Mouse (Mus musculus): ENCODE results near the gene Slc6a13. TPM values are rescaled to one million over a fixed set of nuclear protein-coding genes. Genes with fewer than 3 reads are reported as not detected.
A peak's percentile ranks its signal among the peaks of the same experiment; 100 is the strongest.

Gene Slc6a13
- total RNA-seq, 2 experiments from 2014 or later = 1.2 to 2.0 TPM

DNA sequence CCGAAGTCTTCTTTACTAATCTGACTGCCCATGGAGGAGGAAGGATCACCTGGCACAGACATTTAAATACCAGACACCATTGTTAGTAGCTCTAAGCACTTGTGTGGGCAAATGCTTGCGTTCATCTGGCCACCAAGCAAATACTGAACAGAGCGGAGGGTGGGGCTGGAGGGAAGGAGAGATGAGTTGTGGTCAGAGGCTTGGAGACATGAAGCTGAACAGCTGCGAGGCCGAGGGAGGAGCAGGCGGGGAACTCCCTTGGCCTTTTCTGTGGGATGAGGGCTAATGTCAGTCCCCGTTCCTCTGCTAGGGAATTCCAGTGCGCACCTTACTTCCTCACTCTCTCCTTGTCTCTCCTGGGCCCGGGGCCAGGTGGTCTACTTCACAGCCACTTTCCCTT is 25.7 kb downstream of the Slc6a13 start:
- intact Hi-C loops (cut with DNase I) = loop anchor here (2.0 kb wide), 1 partner anchor 53 kb away; no protein-coding TSS in a partner anchor
- peak; percentile 29 to 40 for DNase-seq

DNA sequence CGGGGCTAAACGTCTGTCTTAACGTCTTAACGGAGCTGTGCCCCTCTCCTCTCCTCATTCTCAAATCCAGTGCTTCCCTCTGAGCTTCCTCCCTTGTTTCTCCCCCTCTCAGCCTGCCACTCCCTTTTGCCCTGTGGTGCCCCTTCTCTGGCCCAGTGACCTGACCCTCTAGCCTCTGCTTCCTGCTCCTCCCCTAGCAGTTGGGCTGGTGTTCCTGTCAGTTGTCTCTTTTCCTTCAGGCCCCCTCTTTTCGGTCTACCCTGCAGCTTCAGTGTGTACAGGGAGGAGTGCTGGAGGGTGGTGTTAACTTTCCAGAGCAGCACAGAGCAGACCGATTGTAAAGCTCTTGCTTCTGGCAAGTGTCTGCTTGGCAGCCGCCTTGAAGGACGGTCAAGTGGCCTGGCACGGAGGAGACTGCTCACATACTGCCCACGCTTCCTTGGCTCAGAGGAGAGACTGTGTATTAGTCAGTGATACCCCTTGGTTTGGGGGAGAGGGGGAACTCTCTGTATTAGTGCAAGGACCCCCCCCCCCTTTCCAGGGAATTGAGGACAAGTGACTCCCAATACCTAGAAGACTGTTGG is 26.6 kb downstream of the Slc6a13 start:
- intact Hi-C loops (cut with DNase I) = loop anchor here (2.0 kb wide), 1 partner anchor 54 kb away; no protein-coding TSS in a partner anchor
- DNase-seq = peak; percentile 56 to 62

DNA sequence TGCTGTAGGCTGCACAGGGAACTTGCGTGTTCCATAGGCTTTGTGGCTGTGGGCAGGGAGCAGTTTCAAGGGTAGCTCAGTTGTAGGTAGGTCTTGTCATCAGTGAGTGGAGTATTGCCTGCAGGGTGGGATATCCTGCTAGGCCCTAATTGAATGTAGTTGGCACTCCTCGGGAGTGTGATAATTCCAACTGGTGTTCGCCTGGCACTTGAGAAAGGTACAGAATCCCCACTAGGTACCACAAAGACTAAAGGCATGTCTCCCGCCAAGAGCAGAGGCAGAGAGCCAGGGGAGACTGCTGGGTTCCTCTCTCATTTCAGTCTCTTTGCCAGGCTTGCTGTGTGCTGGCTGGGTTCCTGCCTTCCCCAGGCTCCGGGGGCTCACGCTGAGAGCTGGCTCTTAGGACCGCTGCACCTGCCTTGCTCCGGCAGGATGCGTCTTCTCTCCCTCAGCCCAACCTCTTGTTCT is 28.4 kb downstream of the Slc6a13 start:
- intact Hi-C loops (cut with DNase I) = no loop called here

DNA sequence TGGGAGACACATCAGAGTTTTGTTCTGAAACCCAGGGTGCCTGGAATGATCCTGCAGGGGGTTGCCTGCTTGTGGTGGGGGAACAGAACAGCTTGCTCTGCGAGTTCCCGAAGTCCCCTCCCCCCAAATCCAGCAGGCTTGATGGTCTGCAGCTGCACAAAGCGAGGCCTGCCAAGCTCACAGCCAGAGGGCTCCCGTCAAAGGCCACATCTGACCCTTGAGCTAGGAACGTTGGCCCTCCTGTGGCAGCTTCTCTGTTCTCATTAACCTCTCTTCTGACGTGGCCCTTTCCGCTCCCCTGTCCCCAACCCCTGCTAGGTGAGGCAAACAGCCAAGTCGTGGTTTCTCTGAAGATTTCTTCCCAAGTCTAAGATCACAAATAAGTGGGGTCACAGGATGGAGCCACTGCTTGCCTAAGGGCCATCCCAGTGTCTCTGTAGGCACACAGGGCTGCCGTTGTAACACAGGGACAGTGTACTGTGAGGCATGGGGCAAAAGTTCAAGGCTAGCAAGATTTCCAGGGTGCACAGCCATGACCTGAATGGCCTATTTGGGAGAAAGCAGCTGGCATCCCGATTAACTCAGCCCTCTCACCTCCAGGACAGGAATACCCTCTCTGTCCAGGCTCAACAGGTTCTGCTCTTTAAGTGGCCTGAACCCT is 30.0 kb downstream of the Slc6a13 start:
- peak; percentile 37 to 57 for DNase-seq
- intact Hi-C loops (cut with DNase I) = no loop called here

More for the DNA sequence above, 28.4 kb downstream of the Slc6a13 start:
- peak in 1 of 2 experiments; percentile 40 for DNase-seq

DNA sequence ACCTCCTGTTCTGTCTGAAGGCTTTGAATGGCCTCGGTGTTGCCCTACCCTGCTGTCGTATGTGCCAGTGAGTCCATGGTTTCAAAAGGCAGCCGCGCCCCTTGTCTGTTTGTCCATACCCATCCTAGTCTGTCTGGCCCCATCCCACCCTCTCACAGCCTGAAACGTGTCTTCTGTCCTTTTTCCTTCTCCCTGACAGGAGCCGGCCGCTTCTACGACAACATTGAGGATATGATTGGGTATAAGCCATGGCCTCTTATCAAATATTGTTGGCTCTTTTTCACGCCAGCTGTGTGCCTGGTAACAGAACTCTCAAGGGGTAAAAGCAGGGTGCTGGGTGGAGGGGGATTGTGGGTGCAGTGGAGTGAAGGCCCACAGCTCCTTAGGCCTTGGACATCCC is 35.8 kb downstream of the Slc6a13 start:
- no peak for DNase-seq
- intact Hi-C loops (cut with DNase I) = loop anchor here (2.0 kb wide), 1 partner anchor 63 kb away; no protein-coding TSS in a partner anchor

DNA sequence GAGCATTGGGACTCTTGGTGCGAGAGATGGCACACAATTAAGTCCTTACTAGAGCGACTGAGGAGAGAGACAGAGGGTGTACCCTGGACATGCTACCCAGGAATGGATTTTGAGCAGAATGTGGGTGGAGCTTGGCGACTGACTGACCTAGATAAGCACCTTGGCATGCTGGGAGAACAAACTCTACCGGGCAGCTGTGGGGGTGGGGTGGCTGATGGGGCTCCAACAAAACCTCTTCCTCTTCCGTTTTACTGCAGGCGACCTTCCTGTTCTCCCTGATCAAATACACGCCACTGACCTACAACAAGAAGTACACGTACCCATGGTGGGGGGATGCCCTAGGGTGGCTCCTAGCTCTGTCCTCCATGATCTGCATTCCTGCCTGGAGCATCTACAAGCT is 36.5 kb downstream of the Slc6a13 start:
- intact Hi-C loops (cut with DNase I) = loop anchor here (2.0 kb wide), 1 partner anchor 64 kb away; no protein-coding TSS in a partner anchor

DNA sequence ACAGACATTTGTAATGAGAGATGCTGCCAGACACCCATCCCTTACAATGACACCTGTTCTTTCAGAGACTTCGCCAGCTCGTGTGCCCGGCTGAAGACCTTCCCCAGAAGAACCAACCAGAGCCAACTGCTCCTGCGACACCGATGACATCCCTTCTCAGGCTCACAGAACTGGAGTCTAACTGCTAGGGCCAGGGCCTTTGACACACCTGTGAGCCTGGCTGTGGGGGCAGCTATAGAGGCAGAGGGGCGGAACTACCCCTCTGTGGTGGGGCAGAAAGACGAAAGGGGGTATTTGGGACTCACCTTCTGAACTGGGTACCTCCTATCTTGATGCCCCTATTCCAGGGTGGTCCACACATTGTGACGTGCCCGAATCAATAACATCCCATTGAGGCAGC is 37.2 kb downstream of the Slc6a13 start:
- no peak for DNase-seq
- intact Hi-C loops (cut with DNase I) = loop anchor here (2.0 kb wide), 1 partner anchor 64 kb away; no protein-coding TSS in a partner anchor

More for the DNA sequence above, 36.5 kb downstream of the Slc6a13 start:
- DNase-seq = peak; percentile 34 to 51

DNA sequence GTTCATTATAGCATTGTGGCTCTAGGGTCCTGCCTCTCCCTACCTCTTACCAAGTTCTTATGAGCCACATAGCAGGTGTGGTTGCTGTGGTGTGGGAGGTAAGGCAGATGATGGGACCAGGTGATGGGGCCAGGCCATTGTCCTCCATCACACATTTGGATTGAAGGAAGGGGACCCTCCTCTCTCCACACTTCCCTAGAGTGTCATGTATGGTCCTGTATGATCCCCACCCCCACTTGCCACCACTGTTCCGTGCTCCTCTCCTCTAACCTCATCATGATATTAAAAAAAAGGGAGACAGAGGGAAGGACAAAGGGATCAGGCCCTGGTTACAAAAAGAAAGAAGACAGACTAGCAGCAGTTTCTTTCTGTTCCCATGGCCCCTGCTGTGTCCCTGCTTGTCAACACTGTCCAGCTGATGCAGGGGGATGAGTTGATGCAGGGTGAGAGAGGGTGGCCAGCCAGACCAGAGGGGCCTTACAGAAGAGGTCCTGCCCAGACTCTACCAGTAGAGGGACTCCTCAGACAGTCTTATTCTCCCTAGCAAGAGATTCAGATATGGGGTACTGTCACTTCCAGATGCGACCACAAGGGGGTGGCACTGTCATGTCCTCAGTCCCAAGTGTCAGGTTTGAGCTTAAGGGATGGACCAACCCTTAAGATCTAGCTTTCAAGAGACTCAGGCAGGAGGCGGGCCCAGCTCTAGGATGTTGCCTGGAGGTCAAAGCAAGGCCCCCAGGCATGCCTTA is 37.9 kb downstream of the Slc6a13 start:
- peak; percentile 83 to 87 for DNase-seq
- intact Hi-C loops (cut with DNase I) = loop anchor here (1.0 to 2.0 kb wide), 2 partner anchors 65 to 195 kb away; no protein-coding TSS in a partner anchor

DNA sequence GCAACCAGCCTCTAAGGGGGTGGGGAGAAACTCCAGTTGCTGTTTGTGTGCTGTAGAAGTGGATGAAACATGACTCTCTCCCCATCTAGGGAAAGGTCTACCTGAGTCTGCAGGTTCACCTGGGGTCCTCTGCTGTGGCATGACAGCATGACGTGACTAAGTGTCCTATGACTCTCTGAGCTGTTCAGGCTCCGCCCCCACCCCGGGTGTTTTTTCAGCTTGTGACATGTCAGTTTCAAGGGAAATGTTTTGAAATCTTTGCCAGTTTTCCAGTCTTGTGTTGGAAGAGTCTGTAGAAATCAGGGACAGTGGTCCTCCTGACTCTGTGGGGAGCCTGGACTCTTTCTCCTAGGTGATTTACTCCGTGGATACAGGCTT is 38.5 kb downstream of the Slc6a13 start:
- intact Hi-C loops (cut with DNase I) = loop anchor here (1.0 kb wide), 1 partner anchor 195 kb away; no protein-coding TSS in a partner anchor

DNA sequence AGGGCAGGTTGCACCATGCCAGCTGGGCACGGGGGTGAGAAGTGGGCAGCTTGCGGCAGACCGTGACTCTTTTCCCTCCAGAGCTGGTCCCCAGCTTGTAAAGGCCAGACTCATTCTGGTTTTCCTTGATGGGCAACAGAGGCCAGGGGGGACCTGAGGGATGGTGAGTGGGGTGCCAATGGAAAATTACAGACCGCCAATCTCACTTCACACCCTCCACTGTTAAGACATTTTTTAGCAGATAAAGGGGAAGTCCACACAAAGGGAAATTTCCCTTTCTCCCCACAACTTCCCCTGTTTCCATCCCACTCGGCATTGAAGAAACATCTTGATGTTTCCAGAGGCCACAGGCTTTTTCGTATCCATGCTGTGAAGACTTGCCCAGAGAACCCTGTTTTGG is 41.6 kb downstream of the Slc6a13 start:
- no peak for DNase-seq
- intact Hi-C loops (cut with DNase I) = no loop called here

More for the DNA sequence above, 38.5 kb downstream of the Slc6a13 start:
- no peak for DNase-seq

DNA sequence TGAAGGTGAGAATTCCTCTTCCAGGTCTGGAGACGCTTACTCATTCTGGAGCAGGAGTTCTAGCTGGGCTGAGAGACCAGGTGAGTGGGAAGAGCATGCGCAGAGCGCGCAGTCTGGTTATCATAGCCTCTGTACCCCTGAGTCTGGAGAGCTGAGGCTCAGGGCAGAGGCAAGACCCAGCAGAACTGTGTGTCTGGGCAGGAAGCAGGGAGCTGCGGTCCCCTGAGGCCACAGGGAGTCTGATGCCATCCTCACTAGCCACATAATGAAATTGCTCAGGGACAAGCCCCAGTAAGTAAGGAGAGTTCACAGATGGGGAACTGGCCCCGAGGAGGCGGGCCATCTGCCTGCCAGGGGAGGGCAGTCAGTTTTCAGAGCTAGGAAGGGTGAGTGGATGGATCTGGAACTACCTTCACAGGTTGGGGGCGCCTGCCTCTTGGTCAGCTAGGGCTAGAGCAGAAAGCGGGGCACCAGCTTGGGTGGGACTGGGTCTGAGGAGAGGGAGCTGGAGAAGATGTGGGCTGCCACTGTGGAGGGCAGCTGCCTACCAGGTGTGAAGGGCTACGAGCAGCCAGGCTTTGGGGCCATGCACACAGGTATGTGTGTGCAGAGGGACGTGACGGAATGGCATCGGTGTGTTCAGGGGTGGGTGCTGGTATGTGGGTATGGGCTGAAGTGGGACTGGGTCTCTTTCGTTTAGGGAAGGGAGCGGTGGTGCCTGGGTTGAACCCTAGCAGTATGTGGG is 43.2 kb downstream of the Slc6a13 start, which contains the start of gene Slc6a12:
Gene Slc6a12 (plus strand): TSS at position 51 of the 745 bp plus-strand sequence.
- intact Hi-C loops (cut with DNase I) = no loop called here
- no peak for DNase-seq

DNA sequence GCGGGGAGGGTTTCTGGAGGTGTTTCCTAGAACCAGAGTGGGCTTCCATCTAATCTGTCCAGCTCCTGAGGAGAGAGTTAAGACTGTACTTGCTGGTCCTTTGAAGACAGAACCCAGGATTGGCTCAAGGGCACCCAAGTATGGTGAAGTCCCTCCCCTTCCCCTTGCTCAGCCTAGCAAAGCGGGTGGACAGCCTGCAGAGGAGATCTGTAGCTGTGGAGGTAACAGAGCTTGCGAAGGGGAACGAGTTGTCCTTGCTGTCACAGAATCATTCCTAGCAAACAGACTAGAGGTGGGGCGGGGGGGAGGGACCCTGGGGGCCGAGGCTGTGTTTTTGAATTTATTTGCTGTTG is 43.7 kb downstream of the Slc6a13 start:
- intact Hi-C loops (cut with DNase I) = no loop called here
- no peak for DNase-seq

DNA sequence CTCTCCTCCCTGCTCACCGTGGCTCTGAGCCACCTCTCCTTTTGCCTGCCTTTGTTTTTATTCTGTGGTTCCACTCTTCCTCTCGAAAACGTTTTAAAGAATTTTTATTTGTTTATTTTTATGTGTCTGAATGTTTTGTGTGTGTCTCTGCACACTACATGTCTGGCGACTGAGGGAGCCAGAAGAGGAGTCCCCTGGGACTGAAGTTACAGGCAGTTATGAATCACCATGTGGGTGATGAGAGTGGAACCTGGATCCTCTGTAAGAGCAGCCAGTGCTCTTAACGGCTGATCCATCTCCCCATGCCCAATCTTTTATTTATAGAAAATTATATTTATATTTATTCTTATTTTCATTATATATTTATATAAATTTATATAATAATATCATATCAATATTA is 44.3 kb downstream of the Slc6a13 start:
- intact Hi-C loops (cut with DNase I) = no loop called here
- DNase-seq = no peak

DNA sequence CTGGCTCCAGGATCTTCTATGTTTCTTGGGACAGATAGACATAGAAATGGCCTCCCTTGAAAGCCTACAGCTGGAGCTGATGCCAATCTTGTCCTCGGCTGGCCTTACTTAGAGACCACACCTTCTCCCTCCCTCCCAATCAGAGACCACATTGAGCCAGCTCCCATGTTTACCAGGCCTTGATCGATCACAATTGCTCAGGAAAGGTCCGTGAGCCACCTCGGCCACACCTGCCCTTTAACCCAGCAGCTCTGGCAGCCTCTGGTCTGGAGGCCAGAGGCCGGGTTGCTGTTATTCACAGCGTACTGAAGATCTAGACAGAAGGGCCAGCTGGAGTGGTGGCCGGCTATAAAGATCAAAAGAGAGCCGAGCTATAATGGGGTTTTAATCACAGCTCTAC is 46.4 kb downstream of the Slc6a13 start:
- no peak for DNase-seq
- intact Hi-C loops (cut with DNase I) = no loop called here

DNA sequence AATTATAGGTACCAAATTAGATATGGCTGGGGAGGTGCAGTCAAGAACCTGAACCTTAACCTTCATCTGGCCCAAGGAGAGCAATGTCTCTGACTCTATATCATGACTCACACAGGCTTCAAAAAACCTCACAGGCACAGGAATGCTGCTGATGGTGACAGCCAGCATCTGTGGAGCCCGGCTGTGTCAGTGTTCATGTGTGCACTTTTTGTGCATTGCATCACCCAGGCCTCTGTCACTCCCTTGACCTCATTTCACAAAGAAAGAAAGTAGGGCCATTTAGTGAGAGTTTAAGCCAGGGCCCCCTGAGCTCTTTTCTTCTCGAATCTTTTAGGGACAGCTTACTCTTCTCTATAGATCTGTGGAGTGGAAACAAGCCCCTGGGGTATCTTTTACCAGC is 52.2 kb downstream of the Slc6a13 start:
- DNase-seq = no peak
- intact Hi-C loops (cut with DNase I) = no loop called here

DNA sequence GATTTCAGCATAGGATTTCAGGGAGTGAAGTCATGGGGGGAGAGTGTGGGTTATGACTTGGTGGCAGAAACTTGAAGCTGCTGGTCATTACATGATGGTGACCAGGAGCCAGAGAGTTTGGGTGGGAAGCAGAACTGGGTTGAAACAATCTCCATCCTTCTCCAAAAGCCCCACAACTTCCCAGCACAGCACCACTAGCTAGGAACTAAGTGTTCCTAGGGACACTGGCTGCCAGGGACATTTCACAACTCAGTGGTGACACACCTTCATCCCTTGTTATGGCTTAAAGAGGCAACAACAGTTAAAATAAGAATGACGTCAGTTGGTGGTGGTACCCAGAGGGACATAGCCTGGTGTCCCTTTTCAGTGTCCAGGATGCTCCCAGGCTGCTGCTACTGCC is 56.0 kb downstream of the Slc6a13 start:
- intact Hi-C loops (cut with DNase I) = no loop called here
- no peak for DNase-seq

DNA sequence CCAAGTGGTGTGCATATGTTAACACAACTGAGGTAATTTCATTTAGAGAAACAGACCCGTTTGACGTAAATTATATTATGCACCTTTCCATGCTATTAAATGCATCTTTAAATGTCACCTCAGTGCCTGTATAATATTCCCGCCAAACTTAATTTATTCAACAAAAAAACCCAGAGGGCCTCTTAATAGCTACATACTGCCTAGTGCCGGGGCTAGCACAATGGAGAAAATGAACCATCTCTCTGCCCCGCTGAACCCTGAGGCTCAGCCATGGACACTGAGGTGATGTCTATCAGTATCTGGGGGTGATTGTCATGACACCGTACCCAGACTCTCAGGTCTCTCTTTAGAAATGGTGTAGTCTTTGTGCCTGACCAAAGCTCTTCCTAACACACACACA is 57.2 kb downstream of the Slc6a13 start:
- intact Hi-C loops (cut with DNase I) = no loop called here
- no peak for DNase-seq

DNA sequence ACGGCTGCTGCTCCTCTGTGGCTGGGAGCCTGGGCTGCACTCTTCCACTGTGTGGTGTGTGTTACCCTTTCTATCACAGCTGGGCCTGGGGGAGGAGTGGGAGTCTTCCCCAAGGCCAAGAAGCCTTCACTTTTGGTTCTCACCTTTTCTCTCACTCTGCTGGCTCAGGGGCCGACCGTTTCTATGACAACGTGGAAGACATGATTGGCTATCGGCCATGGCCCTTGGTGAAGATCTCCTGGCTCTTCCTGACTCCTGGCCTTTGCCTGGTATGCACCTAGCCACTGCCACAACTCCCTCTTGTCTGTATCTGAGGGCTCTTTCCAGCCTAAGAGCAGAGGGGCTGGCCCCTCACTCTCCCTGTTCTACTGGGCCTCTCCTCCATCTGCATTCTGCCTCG is 63.0 kb downstream of the Slc6a13 start:
- intact Hi-C loops (cut with DNase I) = no loop called here
- no peak for DNase-seq

DNA sequence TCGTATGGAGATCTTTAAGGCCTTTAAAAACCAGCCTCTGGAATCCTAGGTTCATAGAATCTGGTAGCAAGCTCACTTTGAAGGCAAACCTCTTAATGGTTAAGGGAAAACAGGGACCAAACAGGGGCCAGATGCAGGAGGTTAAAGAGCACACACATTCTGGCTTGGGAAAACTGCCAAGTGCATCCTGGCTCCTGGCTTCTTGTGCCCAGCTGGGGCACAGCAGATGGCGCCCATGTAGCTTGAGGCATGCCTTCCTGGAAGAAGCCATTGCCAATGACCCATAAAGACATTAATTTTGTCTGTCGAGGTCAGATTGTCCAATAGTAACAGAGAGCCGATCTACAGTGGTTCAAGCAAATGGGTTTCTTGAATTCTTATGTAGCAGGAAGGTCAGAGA is 63.9 kb downstream of the Slc6a13 start:
- intact Hi-C loops (cut with DNase I) = no loop called here
- no peak for DNase-seq

DNA sequence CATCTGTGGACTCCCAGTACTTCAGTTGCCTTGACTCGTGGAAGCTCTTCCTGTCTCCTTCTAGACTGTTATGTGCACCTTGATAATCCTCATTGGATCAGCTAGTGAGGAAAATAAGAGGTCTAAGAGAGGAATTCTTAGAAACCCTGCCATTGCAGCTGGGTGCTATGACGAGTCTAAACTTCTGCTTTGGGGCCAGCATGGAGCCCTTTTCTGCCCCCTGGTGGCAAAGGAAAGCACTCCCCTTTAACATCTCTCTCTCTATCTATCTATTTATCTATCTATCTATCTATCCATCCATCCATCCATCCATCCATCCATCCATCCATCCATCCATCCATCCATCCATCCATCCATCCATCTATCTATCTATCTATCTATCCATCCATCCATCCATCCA is 66.5 kb downstream of the Slc6a13 start:
- peak in 1 of 2 experiments; percentile 18 for DNase-seq

DNA sequence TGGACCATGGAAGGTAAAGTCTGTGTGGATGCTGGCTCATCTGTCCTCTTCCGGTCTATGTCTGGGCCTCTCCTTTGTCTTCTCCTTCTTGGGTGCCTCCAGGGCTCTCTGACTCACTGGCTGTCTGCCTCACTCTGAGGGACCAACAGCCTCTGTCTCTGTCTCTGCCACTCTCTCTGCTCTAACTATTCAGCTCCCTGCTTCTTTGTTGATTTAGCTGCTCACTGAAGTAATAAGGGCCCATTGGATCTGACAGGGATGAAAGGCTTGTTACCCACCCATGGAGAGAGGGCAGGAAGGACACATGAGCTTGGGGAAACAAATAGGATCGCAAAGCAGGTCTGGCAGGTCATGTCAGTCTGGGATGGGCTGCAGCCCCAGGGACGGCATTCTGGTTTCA is 67.1 kb downstream of the Slc6a13 start:
- intact Hi-C loops (cut with DNase I) = no loop called here
- DNase-seq = no peak

More for the DNA sequence above, 66.5 kb downstream of the Slc6a13 start:
- intact Hi-C loops (cut with DNase I) = loop anchor here (1.0 kb wide), 1 partner anchor 94 kb away; no protein-coding TSS in a partner anchor
